Mouse (Mus musculus) neural tube, embryonic 13.5 days (tissue): ENCODE measurements around the gene 1600014C23Rik. TPM values are rescaled to one million over a fixed set of nuclear protein-coding genes. Genes with fewer than 3 reads are reported as not detected.

Experiments
- ATAC-seq: fragments of 200-750 bp; cut with Nextera tagmentation; 2 replicates; pipeline ENCODE4 v1.8.0; 2017; ENCODE audit warnings: low read depth, mild to moderate bottlenecking, moderate TSS enrichment, moderate library complexity
- H3K27ac ChIP-seq: fragments of 300-500 bp; sonication (generic); replicated peaks from 2 replicates; pipeline ENCODE4 v1.5.1; 2015; ENCODE audit warnings: moderate library complexity, mild to moderate bottlenecking, inconsistent platforms
- H3K27me3 ChIP-seq: fragments of 300-500 bp; sonication (generic); 2 replicates; pipeline ENCODE4 v1.6.1; 2015; ENCODE audit warnings: mild to moderate bottlenecking, inconsistent platforms
- H3K36me3 ChIP-seq: fragments of 300-500 bp; sonication (generic); 2 replicates; pipeline ENCODE4 v1.6.1; 2015; ENCODE audit warnings: mild to moderate bottlenecking, inconsistent platforms
- H3K4me1 ChIP-seq: fragments of 300-500 bp; sonication (generic); replicated peaks from 2 replicates; pipeline ENCODE4 v1.6.1; 2015; ENCODE audit warnings: inconsistent platforms
- H3K4me2 ChIP-seq: fragments of 300-500 bp; sonication (generic); 2 replicates; pipeline ENCODE4 v1.6.1; 2015; ENCODE audit warnings: inconsistent platforms, mild to moderate bottlenecking, moderate library complexity
- H3K4me3 ChIP-seq: fragments of 300-500 bp; sonication (generic); 2 replicates; pipeline ENCODE4 v1.5.1; 2015; ENCODE audit warnings: mild to moderate bottlenecking, inconsistent platforms
- H3K9ac ChIP-seq: fragments of 300-500 bp; sonication (generic); 2 replicates; pipeline ENCODE4 v1.6.1; 2015; ENCODE audit warnings: moderate library complexity, mild to moderate bottlenecking, inconsistent platforms
- H3K9me3 ChIP-seq: fragments of 300-500 bp; sonication (generic); 2 replicates; pipeline ENCODE4 v1.6.1; 2016; ENCODE audit warnings: inconsistent platforms
- WGBS: fragments of 180-500 bp; shearing (Covaris S2); methylation state at CpG from one replicate; pipeline ENCODE4 v1.1.7; 2015; 5-methylcytosine and 5-hydroxymethylcytosine counted together
- polyA plus RNA-seq: library from polyadenylated mRNA; unstranded; fragments of >200 nt; fragmentation: Nextera tagmentation; extraction: Ambion mirVana; gene quantifications from 2 replicates; pipeline ENCODE4 v1.2.1, GENCODE M21; 2015

1600014C23Rik gene
- polyA plus RNA-seq, 1 experiment from 2014 or later = not detected

DNA sequence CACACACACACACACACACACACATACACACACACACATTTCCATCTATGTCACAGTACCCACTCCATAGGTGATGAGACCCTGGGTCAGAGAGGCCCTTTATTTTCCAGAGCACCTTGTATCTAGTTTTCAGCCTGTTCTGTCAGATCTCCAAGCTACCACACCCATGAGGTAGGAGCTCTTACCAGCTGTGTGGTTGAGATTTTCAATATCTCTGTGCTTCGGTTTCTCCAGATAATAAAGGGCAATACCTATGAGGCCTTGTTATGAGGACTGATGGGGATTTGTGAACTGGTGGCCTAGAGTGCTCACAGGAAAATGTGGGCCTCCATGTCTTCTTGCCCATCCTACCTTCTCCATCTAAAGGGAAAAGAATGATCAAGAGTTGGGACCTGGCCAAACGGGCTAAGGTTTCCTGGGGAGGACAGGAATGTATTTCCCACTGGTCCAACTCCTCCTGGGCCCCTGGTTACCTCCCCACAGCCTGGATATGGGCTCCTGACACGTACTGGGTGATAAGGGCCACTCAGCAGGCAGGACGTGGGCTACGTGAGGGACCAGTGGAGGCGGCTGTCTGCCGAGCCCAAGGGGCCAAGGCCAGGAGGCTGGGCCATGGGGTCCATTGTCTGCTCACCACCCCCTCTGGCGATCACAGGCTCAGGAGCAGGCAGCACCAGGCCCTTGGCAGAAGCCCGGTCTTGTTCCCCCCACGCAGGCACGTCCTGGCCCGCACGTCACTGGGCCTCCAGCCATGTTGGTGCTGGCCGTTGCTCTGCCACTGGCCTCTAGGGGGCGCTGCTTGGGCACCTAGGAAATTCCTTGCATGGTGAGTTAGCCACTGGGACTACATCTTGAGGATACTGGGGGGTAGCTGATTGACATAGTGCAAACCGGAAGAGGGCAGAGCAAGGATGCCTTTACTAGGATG is 14.5 kb upstream of the 1600014C23Rik start:
- Histone ChIP-seq H3K4me3 (no peak overlapping the region), H3K9me3 (no peaks in the 10 kb centered on the region), H3K4me2 (no peak overlapping the region), H3K4me1 (no peaks in the 10 kb centered on the region), H3K9ac (no peak overlapping the region), H3K27me3 (no peaks in the 10 kb centered on the region), H3K27ac (no peak overlapping the region), H3K36me3 (no peaks in the 10 kb centered on the region)
- no peak for ATAC-seq
- WGBS = 69% methylated on average over 16 of the region's 16 CpGs

DNA sequence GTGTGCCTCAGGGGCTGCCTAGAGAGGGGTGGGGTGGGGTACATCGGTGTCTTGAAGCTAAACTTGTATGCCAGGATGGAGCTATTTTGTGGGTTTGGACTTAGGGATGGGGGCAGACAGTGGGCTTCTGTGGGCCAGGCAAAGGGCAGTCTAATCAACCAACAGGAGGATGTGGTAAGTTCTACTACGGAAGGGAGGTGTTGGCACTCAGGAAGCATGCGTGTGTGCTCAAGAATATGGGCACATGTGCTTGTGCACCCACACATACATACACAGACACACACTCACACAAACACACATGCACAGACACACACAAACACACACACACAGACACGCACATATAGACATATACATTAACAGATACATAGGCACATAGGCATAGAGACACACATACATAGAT is 13.6 kb upstream of the 1600014C23Rik start:
- Histone ChIP-seq H3K4me1 (no peaks in the 10 kb centered on the region), H3K27ac (no peak overlapping the region), H3K27me3 (no peaks in the 10 kb centered on the region), H3K36me3 (no peaks in the 10 kb centered on the region), H3K9ac (no peak overlapping the region), H3K4me2 (no peak overlapping the region), H3K4me3 (no peak overlapping the region), H3K9me3 (no peaks in the 10 kb centered on the region)
- no peak for ATAC-seq
- WGBS = 96% methylated on average over 4 of the region's 4 CpGs

DNA sequence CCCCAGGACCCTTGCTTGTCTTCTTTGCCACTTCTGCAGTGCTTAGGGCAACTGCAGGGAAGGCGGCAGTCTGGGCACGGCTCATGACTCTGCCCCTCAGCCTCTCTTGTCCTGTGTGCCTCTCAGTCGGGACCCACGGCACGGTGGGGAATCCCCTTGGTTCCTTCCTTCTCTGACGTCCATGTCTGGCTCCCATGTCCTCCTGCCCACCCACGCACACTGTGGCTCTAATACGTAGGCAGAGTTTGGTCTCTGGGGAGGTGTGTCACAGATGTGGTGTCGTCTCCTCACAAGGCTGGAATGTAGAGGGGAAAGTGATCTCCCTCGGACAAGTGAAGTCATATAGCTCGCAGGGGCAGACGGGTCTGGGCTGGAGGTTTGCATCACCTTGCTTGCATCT is 13.1 kb upstream of the 1600014C23Rik start:
- Histone ChIP-seq H3K9ac (no peak overlapping the region), H3K27ac (no peak overlapping the region), H3K27me3 (no peaks in the 10 kb centered on the region), H3K4me3 (no peak overlapping the region), H3K4me1 (no peaks in the 10 kb centered on the region), H3K36me3 (no peaks in the 10 kb centered on the region), H3K4me2 (no peak overlapping the region), H3K9me3 (no peaks in the 10 kb centered on the region)
- 73% methylated on average over 12 of the region's 12 CpGs for WGBS
- no peak for ATAC-seq

DNA sequence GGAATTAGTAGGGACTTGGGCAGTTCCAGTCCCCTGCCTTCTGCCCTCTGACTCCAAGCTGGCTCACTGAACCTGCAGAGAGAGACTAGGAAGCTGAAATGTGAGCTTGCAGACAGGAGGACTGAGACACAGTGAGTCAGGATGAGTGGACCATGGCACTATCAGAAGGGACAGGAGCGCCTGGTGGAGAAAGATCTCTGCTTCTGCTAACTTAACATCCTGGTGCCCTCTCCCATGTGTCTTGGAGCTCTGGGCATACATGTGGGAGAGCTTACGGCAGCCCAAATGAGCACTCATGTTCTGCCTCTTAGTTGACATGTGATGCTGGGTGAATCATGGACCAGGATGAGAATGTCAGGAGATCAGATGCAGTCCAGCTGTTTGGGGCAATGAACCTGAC is 12.0 kb upstream of the 1600014C23Rik start:
- Histone ChIP-seq H3K9ac (no peak overlapping the region), H3K36me3 (no peaks in the 10 kb centered on the region), H3K27me3 (no peaks in the 10 kb centered on the region), H3K9me3 (no peaks in the 10 kb centered on the region), H3K27ac (no peak overlapping the region), H3K4me3 (no peak overlapping the region), H3K4me2 (no peak overlapping the region), H3K4me1 (no peaks in the 10 kb centered on the region)
- ATAC-seq = no peak
- WGBS = 91% methylated on average over 2 of the region's 2 CpGs

DNA sequence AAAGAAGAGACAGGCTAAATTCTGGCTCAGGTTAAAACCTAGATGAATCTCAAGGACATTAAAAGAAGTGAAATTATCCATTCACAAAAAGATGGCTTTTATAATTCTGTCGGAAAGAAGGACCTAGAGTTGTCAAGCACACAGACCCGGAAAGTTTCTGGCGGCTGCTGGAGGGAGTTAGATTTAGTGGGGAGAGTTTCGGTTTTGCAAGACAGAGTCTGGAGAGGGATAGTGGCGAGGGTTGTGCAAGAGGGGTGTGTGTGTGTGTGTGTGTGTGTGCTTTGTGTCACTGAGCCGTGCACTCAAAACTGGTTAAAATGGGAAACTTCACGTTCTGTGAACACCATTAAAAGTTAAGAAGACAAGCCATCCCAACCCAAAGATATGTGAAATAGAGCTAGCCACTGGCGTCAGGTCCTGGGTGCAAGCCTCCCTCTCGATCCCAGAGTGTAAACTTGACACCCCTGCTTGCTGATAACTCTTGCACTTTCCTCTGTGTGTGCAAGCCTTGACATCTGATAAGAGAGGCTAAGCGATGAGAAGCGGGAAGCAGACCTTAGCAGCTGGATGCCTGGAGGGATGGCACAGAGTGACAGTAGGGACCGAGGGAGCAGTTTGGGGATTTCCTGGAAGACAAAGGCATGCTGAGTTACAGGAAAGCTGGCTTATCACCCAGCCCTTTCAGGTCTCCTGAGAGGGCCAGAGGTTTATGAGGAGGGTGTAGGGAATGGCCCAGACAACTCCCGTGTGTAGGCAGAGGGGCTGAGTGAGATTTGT is 8.9 kb upstream of the 1600014C23Rik start:
- H3K27ac ChIP-seq = no peak overlapping the region
- H3K9me3 ChIP-seq = no peaks in the 10 kb centered on the region
- WGBS = 66% methylated on average over 13 of the region's 13 CpGs
- ATAC-seq = no peak
- H3K4me3 ChIP-seq = no peak overlapping the region
- no peak overlapping the region for H3K9ac ChIP-seq
- no peaks in the 10 kb centered on the region for H3K27me3 ChIP-seq
- no peak overlapping the region for H3K4me2 ChIP-seq
- no peaks in the 10 kb centered on the region for H3K36me3 ChIP-seq
- H3K4me1 ChIP-seq = no peaks in the 10 kb centered on the region

DNA sequence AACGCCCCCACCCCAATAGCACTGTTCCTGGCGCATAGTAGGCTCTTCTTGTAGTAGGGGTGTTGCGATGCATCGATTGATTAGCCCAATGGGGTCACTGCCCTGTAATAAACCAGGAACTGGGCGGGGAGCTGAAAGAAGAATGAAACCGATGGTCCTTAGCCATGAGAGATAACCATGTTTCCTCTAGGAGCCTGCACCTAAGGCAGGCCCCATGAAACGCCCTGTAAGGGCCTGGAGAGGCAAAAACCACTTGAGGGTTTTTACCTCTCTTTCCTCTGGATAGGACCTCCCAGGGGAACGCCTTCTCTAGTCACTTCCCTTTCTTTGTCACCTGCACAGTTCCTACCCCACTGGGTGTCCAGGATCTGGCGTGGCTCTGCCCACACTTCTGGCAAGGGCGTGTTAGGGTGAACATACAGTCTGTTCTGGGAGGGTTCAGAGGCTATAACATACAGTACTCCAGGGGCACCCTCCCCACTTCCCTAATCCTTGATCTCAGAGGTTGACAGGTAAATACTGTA is 3.5 kb upstream of the 1600014C23Rik start:
- Histone ChIP-seq H3K27ac (peak overlapping the region; percentile 93), H3K4me3 (peak overlapping the region; percentile 48), H3K4me2 (peak overlapping the region; percentile 69), H3K4me1 (peaks cover 42% of the 10 kb centered on the region), H3K27me3 (peaks cover 15% of the 10 kb centered on the region), H3K36me3 (no peaks in the 10 kb centered on the region), H3K9ac (peak overlapping the region; percentile 82), H3K9me3 (no peaks in the 10 kb centered on the region)
- WGBS = 12% methylated on average over 10 of the region's 10 CpGs
- ATAC-seq = peak; percentile 13

DNA sequence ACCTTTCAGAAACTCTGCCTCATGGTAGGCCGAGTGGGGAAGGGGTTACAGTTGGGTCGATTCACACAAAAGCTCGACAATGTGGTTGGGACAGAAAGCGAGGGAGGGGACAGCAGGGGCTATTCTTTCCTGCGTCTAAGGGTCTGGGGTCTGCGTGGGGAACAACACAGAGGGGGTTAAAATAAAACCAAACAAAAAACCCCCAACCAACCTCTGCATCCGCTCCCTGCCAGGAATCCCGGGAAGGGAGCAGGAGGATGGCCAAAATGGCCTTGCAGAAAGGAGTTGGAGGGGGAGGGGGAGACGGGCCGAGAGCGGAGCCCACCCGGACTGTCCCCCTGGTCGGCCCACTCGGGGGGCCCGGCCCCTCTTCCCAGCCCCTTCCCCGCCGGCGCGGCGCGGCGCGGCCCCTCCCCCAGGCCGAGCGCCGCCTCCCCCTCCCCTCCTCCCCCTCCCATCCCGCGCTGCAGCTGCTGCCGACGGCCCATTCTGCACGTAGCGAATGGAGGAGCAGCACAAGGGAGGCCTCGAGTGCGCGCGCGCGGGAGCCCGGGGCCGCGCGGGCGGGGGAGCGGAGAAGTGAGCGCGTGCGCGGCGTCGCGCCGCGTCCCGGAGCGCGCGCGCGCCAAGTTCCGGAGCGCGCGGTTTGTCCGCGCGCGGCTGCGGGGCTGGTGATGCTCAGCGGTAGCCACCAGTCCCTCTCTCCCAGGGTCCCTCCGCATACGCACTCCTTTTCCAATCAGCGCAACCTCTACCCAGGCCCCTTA is 2.9 kb upstream of the 1600014C23Rik start:
- Histone ChIP-seq H3K36me3 (no peaks in the 10 kb centered on the region), H3K4me1 (peaks cover 42% of the 10 kb centered on the region), H3K4me3 (peak overlapping the region; percentile 48), H3K27ac (peak overlapping the region; percentile 93), H3K9ac (peak overlapping the region; percentile 82), H3K4me2 (peak overlapping the region; percentile 69), H3K9me3 (no peaks in the 10 kb centered on the region), H3K27me3 (peaks cover 20% of the 10 kb centered on the region)
- under 1% methylated on average over 45 of the region's 72 CpGs for WGBS
- peak; percentile 65 for ATAC-seq

DNA sequence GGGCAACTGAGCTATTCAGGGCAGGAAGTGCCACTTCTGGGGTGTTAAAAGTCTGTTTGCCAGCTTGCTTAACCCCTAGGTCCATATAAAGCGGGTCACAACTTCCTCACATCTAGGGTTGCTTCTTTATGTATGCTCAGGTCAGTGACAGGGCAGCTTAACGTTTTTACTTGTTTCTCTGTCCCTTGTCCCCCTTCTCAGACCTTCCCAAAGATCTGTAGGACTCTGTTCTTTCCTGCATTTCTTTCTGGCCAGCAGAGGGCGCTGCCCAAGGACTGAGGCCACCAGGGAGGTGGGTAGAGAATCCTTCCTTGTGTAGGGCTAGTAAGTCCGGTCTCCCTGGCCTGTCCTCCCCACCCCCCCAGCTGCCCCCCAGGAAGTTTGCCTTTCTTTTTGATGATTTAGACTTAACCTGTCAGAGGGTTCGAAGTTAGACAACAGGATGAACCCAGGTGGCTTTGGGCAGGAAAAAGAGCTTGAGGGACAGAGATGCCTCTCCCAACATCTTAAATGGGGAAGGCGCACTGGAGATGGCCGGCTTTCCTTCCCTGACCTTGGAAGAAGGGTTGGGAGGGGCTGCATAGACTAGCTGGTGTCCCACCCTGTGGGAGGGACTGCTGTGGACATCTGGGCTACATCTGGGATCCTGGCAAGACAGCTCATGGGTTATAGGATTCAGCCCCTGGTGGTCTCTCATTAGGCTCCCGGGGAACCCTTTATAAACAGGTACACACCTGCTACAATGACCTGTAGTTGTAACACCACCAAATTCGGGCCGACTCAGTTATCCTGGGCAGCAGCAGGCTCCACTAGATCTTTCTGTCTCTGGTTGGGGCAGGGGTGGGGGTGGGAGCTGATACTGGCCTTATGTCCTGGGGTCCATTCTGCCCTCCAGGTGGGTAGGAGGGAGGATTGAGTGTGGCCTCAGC is 2.0 kb upstream of the 1600014C23Rik start:
- Histone ChIP-seq H3K9ac (peak overlapping the region; percentile 82), H3K4me2 (peak overlapping the region; percentile 69), H3K27ac (peak overlapping the region; percentile 93), H3K27me3 (peaks cover 22% of the 10 kb centered on the region), H3K4me3 (peak overlapping the region; percentile 48), H3K9me3 (no peaks in the 10 kb centered on the region), H3K4me1 (peaks cover 42% of the 10 kb centered on the region), H3K36me3 (no peaks in the 10 kb centered on the region)
- WGBS = 8% methylated on average over 10 of the region's 10 CpGs
- ATAC-seq = peak; percentile 32; the same call in 1 of the 2 replicates

DNA sequence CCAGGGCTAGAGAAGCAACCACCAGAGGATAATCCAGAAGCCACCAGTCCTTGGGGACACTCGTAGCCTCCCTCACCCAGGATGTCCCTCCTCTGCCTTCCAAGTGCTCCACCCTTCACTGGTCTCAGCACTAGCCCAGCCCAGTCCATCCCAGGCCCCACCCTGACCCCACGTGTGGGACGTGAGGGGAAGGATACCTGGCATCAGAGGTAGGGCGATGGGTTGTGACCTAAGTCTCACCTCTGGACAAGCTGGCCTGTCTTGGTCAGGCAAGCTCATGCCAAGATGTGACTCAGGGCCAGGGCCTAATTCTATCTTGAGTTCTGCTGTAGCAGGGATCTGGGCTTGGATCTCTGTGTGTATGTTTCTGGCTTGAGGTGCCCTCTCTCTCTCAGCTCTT is 1.2 kb upstream of the 1600014C23Rik start:
- no peaks in the 10 kb centered on the region for H3K36me3 ChIP-seq
- WGBS = 66% methylated on average over 4 of the region's 4 CpGs
- no peak overlapping the region for H3K4me3 ChIP-seq
- H3K4me2 ChIP-seq = no peak overlapping the region
- no peak overlapping the region for H3K27ac ChIP-seq
- no peaks in the 10 kb centered on the region for H3K9me3 ChIP-seq
- H3K9ac ChIP-seq = no peak overlapping the region
- H3K4me1 ChIP-seq = peaks cover 42% of the 10 kb centered on the region
- peaks cover 22% of the 10 kb centered on the region for H3K27me3 ChIP-seq
- no peak for ATAC-seq

DNA sequence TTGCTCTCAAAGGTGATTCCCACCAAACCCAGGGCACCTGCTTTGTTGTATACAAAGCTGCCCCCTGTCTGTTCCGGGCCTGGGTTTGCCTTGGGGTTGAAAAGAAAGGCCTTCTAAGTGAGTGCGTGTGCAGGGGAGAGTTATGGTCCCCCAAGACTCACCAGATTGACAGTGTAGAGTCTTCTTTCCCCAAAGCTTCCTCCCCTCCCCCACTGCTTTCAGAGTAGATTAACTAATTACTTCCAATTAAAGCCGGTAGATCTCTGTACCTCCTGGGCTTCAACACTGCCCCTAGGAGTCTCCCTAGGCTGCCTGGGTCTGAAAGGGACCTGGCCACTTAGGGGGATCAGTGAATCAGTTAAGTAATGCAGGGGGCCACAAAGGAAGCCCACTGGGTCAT is 689 bp upstream of the 1600014C23Rik start:
- peaks cover 22% of the 10 kb centered on the region for H3K27me3 ChIP-seq
- peak overlapping the region; percentile 67 for H3K9ac ChIP-seq
- H3K4me1 ChIP-seq = peaks cover 42% of the 10 kb centered on the region
- 7% methylated on average over 3 of the region's 3 CpGs for WGBS
- peak overlapping the region; percentile 34; the same call in 1 of the 2 replicates for H3K4me3 ChIP-seq
- H3K9me3 ChIP-seq = no peaks in the 10 kb centered on the region
- no peak for ATAC-seq
- peak overlapping the region; percentile 81 for H3K4me2 ChIP-seq
- no peaks in the 10 kb centered on the region for H3K36me3 ChIP-seq
- H3K27ac ChIP-seq = peak overlapping the region; percentile 62
